8 mouse cellular contexts compared by ENCODE assay signal in genomic region chr5:134907135-134907534, GRCm38 (mm10). TPM values are rescaled to one million over a fixed set of nuclear protein-coding genes. Genes with fewer than 3 reads are reported as not detected.
DNase-seq lines count a peak whose midpoint lies in the region; ATAC-seq lines count a peak whose summit lies in the region.

No protein-coding gene starts in this region.

- H3K27me3 ChIP-seq in lung, embryonic 15.5 days = no peaks in the 10 kb centered on the region

- no peak overlapping the region for H3K9ac ChIP-seq in lung, embryonic 15.5 days

- H3K4me3 ChIP-seq in lung, embryonic 15.5 days = no peak overlapping the region

- no peaks in the 10 kb centered on the region for H3K4me1 ChIP-seq in lung, embryonic 15.5 days

- H3K36me3 ChIP-seq in lung, embryonic 15.5 days = no peaks in the 10 kb centered on the region

- H3K27ac ChIP-seq in lung, embryonic 15.5 days = no peak overlapping the region

- H3K4me2 ChIP-seq in lung, embryonic 15.5 days = no peak overlapping the region

- ATAC-seq in frontal cortex, adult (ENCODE audit: low TSS enrichment) = peak; percentile 90
- ATAC-seq in hematopoietic stem cell, adult 5-6 weeks (replicated peaks in 1 of 2; ENCODE audit: insufficient read depth in 1 of 2, low FRiP score in 2 of 2, low TSS enrichment in 1 of 2, low read depth in 1 of 2, poor library complexity in 2 of 2, severe bottlenecking in 2 of 2) = peak; percentile 94 to 97
- ATAC-seq in lung, embryonic 15.5 days (ENCODE audit: borderline replicate concordance, extremely low read depth, low FRiP score, low TSS enrichment) = peak; percentile 72; the same call in 1 of the 2 replicates

- peak; percentile 98 for DNase-seq in NIH3T3 (ENCODE audit: low read depth)
- DNase-seq in cerebellum, adult 9-10 months = peak; percentile 87
- peak; percentile 85 for DNase-seq in layer of hippocampus, adult 9-10 months (ENCODE audit: low spot score)
- peak; percentile 93 for DNase-seq in retina, postnatal 1 day
- peak; percentile 99 for DNase-seq in thymus, postnatal 4 days

- under 1% methylated on average over 13 of the region's 13 CpGs for WGBS in lung, embryonic 15.5 days

- no peaks in the 10 kb centered on the region for H3K9me3 ChIP-seq in lung, embryonic 15.5 days

RNA-seq across cellular contexts. Expression of gene Tmem270, which starts 0.6 kb away (rescaled TPM):
- total RNA-seq in hematopoietic stem cell, adult 5-6 weeks (2017) = not detected in 2 replicates
- polyA plus RNA-seq in lung, embryonic 15.5 days (2015; fragmentation: Nextera tagmentation; extraction: Ambion mirVana) = not detected in 2 replicates

RNA-seq across cellular contexts. Expression of gene Cldn13, which starts 8.2 kb away (rescaled TPM):
- 0.88 and 15.9 TPM in 2 replicates for total RNA-seq in hematopoietic stem cell, adult 5-6 weeks (2017)
- 0.65 and 1.6 TPM in 2 replicates for polyA plus RNA-seq in lung, embryonic 15.5 days (2015; fragmentation: Nextera tagmentation; extraction: Ambion mirVana)

RNA-seq across cellular contexts. Expression of gene Mettl27, which starts 25.0 kb away (rescaled TPM):
- total RNA-seq in hematopoietic stem cell, adult 5-6 weeks (2017) = 13.8 and 20.0 TPM in 2 replicates
- 24.7 TPM in 2 replicates for polyA plus RNA-seq in lung, embryonic 15.5 days (2015; fragmentation: Nextera tagmentation; extraction: Ambion mirVana)

RNA-seq across cellular contexts. Expression of gene Cldn4, which starts 39.6 kb away (rescaled TPM):
- 0.81 TPM in 1 of 2 replicates, not detected in the other for total RNA-seq in hematopoietic stem cell, adult 5-6 weeks (2017)
- polyA plus RNA-seq in lung, embryonic 15.5 days (2015; fragmentation: Nextera tagmentation; extraction: Ambion mirVana) = 31.7 and 34.3 TPM in 2 replicates
